Mouse (Mus musculus) olfactory bulb, adult 2 months (tissue): Measurements from ENCODE around the gene Nrros.

ENCODE experiments used
- CTCF ChIP-seq: fragments of 200-500 bp; IDR thresholded peaks from 2 replicates; pipeline ENCODE4 v1.5.1; 2012; ENCODE audit warnings: low read depth, mild to moderate bottlenecking, low read length, moderate library complexity; ENCODE audit not compliant: insufficient read depth
- POLR2A ChIP-seq: fragments of 200-500 bp; IDR thresholded peaks from 2 replicates; pipeline ENCODE4 v1.6.1; 2012; ENCODE audit warnings: mild to moderate bottlenecking, low read depth, low read length, moderate library complexity; ENCODE audit not compliant: insufficient read depth

DNA sequence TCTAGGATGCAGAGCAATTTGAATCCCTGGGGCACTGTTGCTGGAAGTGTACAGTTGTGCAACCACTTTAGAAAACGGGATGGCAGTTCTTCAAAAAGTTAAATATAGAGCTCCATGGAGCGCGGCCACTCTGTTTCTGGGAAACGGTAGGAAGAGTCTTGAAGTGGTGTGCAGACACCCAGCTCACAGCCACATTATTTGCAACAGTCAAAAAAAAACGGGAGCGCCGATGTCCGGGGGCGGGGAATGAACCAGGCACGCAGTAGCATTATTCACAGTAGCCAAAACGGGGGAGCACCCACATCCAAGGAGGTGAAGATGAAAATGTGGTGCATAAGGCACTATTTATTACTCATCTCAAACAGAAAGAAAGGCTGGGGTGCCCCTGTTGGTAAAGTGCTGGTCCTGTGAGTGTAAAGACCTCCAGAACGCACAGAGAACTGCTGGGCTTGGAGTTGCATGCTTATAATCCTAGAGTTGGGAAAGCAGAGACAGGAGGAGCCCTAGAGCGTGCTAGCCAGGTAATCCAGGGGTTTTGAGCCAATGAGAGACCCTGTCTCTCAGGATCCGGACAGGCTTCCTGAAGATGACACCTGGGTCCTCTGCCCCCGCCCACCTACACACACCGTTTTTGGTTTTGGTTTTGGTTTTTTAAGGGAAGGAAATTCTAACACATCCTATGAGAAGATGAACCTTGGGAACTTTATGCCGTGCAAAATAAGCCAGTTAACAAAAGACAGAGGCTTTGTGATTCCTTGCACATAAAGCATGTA is 49.6 kb upstream of the Nrros start:
- TF ChIP-seq CTCF (no peak), POLR2A (no peak)
